Mouse (Mus musculus): ENCODE data around the gene Cib4. TPM values are rescaled to one million over a fixed set of nuclear protein-coding genes. Genes with fewer than 3 reads are reported as not detected.

Gene Cib4
- total RNA-seq, 1 experiment from 2014 or later, result 1.4 TPM

DNA sequence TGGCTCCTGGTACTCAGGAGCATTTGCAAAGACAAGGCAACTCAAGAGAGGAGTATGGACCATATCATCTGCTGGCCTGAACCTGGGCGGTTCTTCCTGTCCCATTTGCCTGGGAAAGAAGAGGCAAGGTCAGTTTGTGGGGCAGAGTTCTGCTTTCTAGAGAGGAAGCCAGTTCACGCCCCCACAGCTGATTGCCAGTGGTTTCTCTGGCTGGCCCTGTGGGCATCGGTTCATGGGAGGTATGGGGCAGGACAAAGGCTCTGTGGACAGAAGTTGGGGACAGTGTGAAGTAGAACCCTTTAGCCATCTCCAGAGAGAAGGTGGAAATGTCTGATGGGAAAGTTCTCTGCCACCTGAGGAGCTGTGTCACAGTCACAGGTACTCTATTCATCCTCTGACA lies 22.5 kb downstream of the Cib4 start:
- ATAC-seq (replicated peaks; ENCODE audit: insufficient number of reproducible peaks, low FRiP score, low TSS enrichment, poor library complexity, severe bottlenecking), result no peak

DNA sequence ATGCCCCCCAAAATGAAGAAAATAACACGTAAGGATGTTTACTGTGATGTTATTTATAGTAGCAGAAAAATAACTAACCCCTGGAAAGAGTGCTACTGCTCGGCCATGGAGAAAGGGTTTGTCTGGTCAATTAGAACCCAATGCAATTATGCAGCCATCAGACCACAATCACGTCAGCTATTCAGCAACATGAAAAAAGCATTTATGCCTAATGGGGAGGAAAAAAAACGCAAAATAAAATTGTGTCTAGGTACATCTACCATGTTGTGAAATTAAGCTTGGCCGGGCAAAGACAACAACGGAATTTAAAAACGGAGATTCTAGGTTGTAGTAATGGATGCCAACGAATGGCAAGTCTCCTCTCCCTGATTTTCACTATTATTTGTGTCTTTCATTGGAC lies 23.2 kb downstream of the Cib4 start:
- ATAC-seq (replicated peaks; ENCODE audit: insufficient number of reproducible peaks, low FRiP score, low TSS enrichment, poor library complexity, severe bottlenecking), result no peak

DNA sequence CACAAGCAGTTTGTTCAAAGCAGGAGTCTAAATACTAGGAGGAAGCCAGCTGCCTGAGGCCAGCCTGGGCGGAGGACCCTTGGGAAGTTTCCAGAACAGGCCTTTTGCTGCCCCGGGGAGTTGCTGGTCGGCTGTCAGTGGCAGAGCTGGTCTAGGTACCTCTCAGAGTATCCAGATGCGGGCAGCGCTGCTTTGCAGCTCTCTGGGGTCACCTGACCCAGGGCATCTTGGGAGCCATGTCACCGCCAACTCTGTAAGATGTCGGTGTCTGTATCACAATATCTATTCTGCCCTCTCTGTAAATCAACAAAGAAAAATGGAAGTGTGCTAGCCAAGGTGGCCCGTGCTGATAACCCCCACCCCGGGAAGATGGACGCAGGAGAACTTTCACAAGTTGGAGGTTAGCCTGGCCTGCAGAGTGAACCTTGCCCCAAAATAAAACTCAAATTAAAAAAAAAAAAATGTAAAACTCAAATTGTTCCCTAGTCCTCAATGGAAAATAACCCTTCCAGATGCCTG lies 25.4 kb downstream of the Cib4 start:
- no peak for ATAC-seq (replicated peaks; ENCODE audit: insufficient number of reproducible peaks, low FRiP score, low TSS enrichment, poor library complexity, severe bottlenecking)

DNA sequence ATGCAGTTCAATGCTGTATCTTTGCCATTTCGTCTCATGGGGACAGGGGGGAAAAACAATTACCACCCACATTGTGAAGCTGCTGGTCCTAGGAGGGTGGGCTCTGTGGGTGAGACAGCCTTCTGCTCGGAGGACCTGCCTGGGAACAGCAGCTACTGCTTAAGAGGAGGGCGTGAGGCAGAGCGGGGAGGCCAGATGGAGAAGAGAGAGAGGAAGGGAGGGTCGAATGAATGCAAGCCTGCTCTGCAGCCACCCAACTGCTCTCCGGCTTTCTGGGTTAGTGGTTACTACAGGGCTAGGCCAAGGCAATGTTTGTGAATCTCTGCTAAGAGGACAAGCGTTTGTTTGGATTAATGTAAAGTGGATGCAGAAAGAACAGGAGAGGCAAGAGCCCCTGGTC lies 26.1 kb downstream of the Cib4 start:
- ATAC-seq (replicated peaks; ENCODE audit: insufficient number of reproducible peaks, low FRiP score, low TSS enrichment, poor library complexity, severe bottlenecking), result no peak

DNA sequence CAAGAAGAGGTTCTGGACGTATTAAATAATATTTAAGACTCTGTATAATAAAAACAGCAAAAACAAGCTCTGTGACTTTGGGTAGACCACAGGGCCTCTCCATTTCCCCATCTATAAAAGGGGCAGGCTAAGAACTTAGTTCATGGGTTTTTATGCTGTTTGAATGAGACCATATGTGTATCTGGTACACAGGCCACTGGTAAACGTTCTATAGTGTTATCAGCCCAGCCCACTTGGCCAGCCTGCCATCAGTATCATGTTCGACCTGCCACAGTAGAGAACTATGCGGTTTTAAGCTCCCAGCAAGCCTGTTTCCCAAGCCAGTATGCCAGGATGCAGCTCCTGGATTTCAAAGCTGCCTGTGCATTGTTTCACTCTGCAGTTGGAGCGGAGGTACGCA lies 27.1 kb downstream of the Cib4 start:
- no peak for ATAC-seq (replicated peaks; ENCODE audit: insufficient number of reproducible peaks, low FRiP score, low TSS enrichment, poor library complexity, severe bottlenecking)

DNA sequence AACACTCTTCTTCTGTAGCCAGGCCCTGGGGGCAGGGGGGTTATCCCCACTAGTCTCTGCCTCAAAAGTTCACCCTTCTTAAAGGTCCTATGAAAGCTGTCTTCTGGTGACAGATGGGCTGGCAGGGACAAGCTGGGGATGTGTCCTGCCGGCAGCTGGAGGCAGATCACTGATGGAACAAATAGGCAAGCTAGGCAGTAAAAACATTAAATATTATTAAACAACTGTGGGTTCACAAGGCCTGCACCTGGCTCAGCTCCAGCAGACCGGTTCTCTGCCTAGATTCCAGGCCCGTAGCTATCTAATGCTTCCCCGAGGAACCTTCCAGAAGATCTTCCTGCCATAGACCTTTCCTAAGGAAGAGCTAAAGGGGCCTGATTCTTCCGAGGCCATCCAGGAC lies 27.5 kb downstream of the Cib4 start:
- ATAC-seq (replicated peaks; ENCODE audit: insufficient number of reproducible peaks, low FRiP score, low TSS enrichment, poor library complexity, severe bottlenecking), result no peak

DNA sequence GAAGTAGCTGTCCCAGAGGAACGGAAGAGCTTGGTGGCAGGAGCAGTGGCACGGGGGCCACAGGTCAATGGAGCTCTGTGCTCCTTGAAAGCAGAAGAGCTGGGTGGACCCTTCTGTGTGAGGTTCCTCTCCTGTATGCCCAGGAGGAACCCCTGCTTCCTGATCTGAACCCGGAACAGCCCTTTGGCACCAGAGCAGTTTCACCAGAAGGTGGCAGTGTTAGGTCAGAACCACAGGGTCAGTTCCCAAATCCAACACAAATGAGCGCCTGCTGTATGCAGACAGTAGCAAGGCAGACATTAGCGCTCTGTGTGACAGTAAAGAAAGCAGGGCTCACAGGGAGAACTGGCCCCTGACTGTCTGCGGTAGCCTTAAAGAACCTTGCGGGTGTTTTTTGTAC lies 29.3 kb downstream of the Cib4 start:
- ATAC-seq (replicated peaks; ENCODE audit: insufficient number of reproducible peaks, low FRiP score, low TSS enrichment, poor library complexity, severe bottlenecking), result peak; percentile 69

DNA sequence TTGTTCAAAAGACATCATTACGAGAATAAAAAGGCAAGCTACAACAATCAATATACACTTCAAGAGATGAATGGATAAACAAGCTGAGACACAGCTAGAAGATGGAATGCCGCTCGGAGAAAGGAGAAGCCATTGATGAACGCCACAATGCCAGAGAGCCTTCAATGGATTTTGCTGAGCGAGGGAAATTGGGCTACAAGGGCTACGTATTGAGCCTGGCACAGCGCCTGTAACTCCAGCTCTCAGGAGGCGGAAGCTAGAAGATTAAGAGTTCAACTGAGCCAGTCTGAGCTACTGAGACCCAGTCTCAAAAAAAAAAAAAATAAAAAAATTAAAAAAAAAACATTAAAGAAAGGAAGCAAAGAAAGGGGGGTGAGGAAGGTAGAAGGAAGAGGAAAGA lies 32.5 kb downstream of the Cib4 start:
- no peak for ATAC-seq (replicated peaks; ENCODE audit: insufficient number of reproducible peaks, low FRiP score, low TSS enrichment, poor library complexity, severe bottlenecking)

DNA sequence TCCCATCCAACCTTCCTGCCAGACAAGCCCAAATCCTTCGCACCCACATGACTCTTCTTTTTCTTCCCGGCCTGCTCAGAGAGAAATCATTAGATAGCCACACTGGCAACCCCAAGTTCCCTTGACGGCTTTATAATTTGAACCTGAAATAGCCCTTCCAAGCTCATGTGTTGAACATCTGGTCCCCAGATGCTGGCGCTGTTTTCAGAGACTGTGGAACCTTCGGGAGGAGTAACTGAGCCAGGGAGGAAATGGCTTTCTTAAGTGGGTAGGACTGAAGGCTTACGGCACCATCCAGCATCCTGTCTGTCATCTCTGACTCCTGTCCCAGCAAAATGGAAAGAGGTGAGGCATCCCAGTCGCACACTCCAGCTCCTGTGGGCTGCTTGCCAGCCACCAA lies 48.3 kb downstream of the Cib4 start:
- ATAC-seq (replicated peaks; ENCODE audit: insufficient number of reproducible peaks, low FRiP score, low TSS enrichment, poor library complexity, severe bottlenecking), result no peak

DNA sequence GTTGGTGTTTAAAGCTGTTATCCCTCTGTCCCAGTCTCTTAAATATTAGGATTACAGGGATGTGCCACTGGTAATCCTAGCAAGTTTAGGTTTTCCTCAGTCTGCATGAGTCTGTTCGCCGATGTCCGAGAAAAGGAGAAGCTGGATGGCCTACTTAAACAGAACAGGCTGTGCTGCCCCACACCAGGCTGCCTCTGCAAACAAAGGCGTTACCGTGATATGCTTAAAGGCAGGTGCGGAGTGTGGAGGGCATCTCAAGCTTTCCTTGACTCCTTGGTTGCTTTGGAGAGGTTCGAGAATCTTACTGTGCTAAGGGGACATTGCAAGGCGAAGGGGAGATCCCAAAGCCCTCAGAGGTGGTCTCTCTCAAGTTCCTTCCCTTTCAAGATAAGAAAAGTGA lies 48.8 kb downstream of the Cib4 start:
- no peak for ATAC-seq (replicated peaks; ENCODE audit: insufficient number of reproducible peaks, low FRiP score, low TSS enrichment, poor library complexity, severe bottlenecking)

DNA sequence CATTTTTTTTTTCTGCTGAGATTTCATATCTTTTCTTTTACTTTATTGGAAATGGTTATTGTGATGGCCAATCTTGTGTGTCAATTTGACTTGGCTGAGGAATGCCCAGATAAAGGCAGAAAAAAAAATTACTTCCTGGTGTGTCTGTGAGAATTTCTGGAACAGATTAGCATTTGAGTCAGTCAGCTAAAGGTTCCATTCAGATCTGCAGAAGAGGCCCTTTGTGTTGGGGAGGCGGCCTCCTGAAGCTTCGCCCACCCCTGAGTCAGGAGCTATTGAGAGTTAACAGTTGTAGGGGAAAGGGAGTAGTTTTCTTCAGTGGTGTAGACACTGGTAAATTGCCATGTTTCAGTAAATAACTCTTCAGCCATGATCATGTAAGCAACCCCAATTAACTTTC lies 50.3 kb downstream of the Cib4 start:
- ATAC-seq (replicated peaks; ENCODE audit: insufficient number of reproducible peaks, low FRiP score, low TSS enrichment, poor library complexity, severe bottlenecking), result no peak

DNA sequence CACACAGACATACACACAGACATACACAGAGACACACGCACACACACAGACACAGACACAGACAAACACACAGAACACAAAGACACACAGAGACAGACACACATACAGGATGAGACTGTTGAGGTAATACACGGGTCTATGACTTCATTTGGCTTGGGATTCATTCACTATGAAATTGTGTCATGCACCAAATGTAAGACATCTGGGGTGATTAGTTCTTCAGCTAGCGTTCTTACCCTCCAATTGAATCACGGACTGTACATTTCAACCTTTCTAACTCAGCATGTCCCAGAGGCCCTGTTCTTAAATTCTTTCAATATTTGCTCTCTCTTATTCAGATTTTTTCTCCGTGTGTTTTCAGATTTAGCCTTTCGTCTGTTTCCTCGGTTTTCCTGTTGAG lies 51.0 kb downstream of the Cib4 start:
- no peak for ATAC-seq (replicated peaks; ENCODE audit: insufficient number of reproducible peaks, low FRiP score, low TSS enrichment, poor library complexity, severe bottlenecking)

DNA sequence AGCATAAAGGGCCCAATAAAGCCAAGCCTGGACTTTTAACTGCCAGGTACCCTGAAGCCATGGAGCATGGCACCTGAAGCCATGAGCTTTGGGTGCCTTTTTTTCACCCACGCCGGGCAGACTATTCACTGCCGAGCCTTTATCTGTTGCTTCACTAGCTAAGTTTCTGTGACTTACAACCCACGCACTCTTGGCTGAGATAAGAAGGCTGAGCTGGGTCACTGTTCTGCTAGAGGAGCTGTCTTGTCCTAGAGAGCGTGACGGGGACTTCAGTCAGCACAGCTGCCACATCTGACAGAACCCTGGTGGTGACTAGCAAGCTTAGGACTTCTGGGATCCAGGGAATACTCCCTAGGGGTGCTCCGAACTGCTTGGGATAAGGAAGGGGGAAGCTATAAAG lies 51.9 kb downstream of the Cib4 start:
- no peak for ATAC-seq (replicated peaks; ENCODE audit: insufficient number of reproducible peaks, low FRiP score, low TSS enrichment, poor library complexity, severe bottlenecking)

DNA sequence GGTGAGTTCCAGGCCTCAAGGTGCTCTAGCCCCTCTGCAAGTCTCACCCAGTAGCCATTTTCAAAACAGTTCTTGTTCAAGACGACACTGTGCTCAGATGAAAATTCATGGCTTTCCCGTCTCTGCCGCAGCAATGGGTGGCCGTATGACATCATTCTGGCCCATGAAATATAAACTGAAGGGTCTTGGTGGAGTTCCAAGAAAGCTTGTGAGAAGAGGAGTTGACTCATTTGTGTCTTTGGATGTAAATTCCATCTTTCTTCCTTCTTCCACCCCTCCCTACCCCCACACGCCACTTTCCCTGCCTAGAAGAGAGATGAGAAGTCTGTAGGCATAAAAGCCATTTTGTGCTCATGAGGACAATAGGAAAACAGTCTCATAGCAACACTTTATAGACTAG lies 54.8 kb downstream of the Cib4 start:
- ATAC-seq (replicated peaks; ENCODE audit: insufficient number of reproducible peaks, low FRiP score, low TSS enrichment, poor library complexity, severe bottlenecking), result no peak

DNA sequence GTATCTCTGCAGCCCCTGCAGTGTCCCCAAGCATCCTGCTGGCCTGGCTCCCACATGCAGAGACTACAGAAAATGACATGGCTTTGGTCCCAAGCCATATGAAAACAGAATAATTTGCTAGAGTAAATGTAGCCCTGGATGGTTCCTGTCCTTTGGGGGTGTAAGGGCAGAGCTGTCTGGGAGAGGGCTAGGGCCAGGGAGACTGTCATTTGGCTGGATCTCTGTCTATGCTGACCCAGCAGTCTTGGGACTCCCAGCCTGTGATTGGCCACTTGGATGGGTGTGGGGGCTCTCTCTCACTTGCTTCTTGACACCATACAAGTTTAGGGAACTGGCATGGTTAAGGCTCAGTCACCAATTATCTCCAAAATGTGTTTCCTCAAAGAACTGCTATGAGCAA lies 55.4 kb downstream of the Cib4 start:
- no peak for ATAC-seq (replicated peaks; ENCODE audit: insufficient number of reproducible peaks, low FRiP score, low TSS enrichment, poor library complexity, severe bottlenecking)

DNA sequence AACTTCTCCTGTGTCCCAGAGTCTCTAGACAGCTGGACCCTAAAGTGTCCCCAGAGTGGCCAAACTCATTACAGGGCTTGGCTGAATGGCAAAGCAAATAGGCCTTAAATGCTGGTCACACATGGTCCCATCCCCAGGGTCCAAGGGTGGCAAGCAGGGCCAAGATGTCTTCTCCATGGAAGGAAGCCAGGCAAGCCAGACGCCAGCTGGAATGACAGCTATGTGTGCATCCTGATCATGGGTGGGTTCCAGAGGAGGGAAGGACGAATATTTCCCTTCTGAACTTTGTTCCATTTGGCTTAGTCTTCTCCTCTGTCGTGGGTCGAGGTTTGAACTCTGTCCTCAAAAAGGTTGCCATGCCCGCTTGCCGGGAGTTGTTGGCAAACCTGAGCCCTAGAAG lies 60.5 kb downstream of the Cib4 start:
- ATAC-seq (replicated peaks; ENCODE audit: insufficient number of reproducible peaks, low FRiP score, low TSS enrichment, poor library complexity, severe bottlenecking), result no peak

DNA sequence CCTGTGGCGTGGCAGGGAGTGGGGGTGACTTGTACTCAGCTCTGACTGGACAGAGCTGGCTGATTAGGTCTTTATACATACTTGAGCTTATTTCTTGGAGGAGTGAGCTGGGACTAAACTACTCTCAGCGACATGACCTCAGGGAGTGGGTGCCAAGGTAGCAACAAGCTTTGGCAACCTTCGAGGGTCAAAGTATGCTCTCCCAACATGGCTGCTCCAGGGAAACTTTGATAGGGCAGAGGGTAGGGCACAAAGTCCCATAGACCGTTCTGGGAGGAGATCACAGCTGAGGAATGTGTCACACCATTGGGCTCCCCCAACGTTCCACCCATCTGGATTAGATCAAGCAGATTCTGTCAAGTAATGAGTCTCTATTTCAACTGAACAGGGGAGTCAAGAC lies 61.0 kb downstream of the Cib4 start:
- no peak for ATAC-seq (replicated peaks; ENCODE audit: insufficient number of reproducible peaks, low FRiP score, low TSS enrichment, poor library complexity, severe bottlenecking)

DNA sequence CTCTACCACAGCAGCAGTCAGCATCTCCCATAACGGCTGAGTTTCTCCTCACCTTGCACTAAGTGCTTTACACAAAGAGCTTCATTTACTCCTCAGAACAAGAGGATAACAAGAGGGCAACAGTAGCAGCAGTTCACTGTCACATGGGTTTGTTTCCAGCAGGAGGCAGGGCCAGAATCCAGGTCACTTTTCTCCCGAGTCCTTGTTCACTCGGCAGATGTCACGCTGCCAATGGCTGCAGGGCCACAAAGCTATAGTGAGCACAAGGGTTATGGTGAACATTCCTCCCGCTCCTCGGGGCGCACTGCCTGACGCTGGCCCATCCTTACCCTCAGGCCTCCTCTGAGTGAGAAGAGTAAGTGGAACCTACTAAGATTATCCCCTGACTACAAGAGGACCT lies 62.1 kb downstream of the Cib4 start:
- no peak for ATAC-seq (replicated peaks; ENCODE audit: insufficient number of reproducible peaks, low FRiP score, low TSS enrichment, poor library complexity, severe bottlenecking)

DNA sequence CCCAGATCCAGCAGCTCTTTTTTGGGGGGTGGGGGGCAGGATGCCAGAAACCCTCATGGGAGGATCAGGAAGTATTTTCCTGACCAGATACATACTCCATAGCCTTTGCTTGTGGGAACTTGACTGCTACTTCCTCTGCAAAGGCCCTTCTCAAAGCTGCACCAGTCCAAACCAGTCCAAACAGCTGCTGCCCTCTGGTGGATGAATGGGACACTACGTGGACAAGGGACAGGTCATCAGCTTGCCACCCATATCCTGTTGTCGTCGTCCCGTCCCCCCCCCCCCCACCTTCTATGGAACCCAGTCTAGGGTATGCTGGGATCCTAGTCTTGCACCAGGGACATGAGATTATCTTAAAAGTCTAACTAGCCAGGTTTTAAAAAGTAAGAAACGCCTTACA lies 63.3 kb downstream of the Cib4 start:
- ATAC-seq (replicated peaks; ENCODE audit: insufficient number of reproducible peaks, low FRiP score, low TSS enrichment, poor library complexity, severe bottlenecking), result no peak; the same call in 1 of the 2 replicates

DNA sequence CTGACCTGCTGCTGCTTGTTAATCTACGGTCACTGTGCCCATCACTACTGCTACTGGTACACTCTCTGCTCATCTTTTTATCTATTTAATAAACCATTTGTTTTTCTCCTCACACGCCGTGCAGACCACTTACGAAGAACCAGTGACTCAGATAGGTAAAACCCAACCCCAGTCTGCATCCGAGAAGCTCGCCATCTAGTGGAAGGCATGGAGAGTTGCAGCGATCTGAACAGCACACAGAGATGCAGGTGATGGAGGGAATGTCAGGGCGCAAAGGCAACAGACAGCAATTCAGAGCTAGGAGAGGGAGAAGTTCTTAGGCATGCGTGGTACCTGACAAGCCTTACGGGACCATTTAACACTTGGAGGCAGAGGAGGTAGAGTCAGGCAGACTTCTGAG lies 69.1 kb downstream of the Cib4 start:
- no peak for ATAC-seq (replicated peaks; ENCODE audit: insufficient number of reproducible peaks, low FRiP score, low TSS enrichment, poor library complexity, severe bottlenecking)

DNA sequence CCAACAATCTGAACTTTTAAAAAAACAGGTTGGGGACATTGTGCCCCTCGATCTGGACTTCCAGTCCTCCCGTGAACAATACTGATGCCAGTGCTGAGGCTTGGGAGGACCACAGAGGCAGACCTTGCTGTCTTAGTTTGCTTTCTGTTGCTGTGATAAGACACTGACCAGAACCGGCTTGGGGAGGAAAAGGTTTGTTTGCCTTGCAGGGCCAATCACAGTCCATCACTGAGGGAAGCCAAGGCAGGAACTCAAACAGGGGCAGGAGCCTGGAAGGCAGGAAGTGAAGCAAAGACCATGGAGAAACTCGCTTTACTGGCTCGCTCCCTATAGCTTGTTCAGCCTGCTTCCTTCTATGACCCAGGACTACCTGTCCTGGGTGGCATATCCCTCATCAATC lies 73.5 kb downstream of the Cib4 start:
- ATAC-seq (replicated peaks; ENCODE audit: insufficient number of reproducible peaks, low FRiP score, low TSS enrichment, poor library complexity, severe bottlenecking), result no peak

DNA sequence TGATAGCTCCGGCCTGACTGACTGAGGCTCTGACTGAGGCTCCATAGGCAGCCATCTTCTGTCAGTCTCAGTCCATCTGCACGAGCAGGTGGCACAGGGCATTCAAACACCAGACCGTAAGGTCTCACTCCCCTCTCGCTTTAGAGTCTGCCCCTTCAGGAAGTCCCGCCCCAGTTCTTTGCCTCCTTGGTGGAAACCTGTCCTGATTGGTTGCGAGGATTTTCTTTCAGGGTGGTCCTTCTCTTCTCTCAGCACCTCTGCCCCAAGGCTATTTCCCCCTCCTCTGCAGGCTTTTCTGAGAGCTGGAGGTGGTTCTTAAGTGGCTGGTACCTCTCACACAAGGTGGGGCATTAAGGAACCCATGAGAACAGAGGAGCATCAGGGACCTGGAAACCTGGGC lies 75.2 kb downstream of the Cib4 start:
- no peak for ATAC-seq (replicated peaks; ENCODE audit: insufficient number of reproducible peaks, low FRiP score, low TSS enrichment, poor library complexity, severe bottlenecking)
